Mouse (Mus musculus): ENCODE measurements at regions not wholly inside any gene's neighbourhood (a gene's known extent, or its start where the extent isn't known, plus 50 kb on each side); places are given as distances from the start of the nearest gene placed in this dataset.

GRCm38 (mm10) chr6:66012675-66013074 is 60.3 kb downstream of the 4930544G11Rik start:
- DNase-seq: no peak

- no peak for DNase-seq
Observed at GRCm38 (mm10) chr6:66023531-66023930, 71.1 kb downstream of the 4930544G11Rik start.

- DNase-seq: no peak
Observed at GRCm38 (mm10) chr6:66036789-66037188, 84.4 kb downstream of the 4930544G11Rik start.

- DNase-seq: no peak
Observed at GRCm38 (mm10) chr6:66051852-66052251, 99.4 kb downstream of the 4930544G11Rik start.

GRCm38 (mm10) chr6:66052386-66052785 is 100.0 kb downstream of the 4930544G11Rik start:
- DNase-seq: no peak

GRCm38 (mm10) chr6:66053197-66053596 is 100.8 kb downstream of the 4930544G11Rik start:
- no peak for DNase-seq

GRCm38 (mm10) chr6:66068874-66069273 is 116.5 kb downstream of the 4930544G11Rik start:
- peak; percentile 14 for DNase-seq

- DNase-seq: no peak
Observed at GRCm38 (mm10) chr6:66077445-66077844, 125.0 kb downstream of the 4930544G11Rik start.

- no peak for DNase-seq
Observed at GRCm38 (mm10) chr6:66078769-66079168, 126.4 kb downstream of the 4930544G11Rik start.

- DNase-seq: no peak
Observed at GRCm38 (mm10) chr6:66101555-66102071, 149.2 kb downstream of the 4930544G11Rik start.

GRCm38 (mm10) chr6:66114366-66114765 is 162.0 kb downstream of the 4930544G11Rik start:
- no peak for DNase-seq

GRCm38 (mm10) chr6:66121479-66122183 is 169.2 kb downstream of the 4930544G11Rik start:
- no peak for DNase-seq

GRCm38 (mm10) chr6:66124292-66124691 is 171.9 kb downstream of the 4930544G11Rik start:
- DNase-seq: no peak

- peak; percentile 62 for DNase-seq
Observed at GRCm38 (mm10) chr6:66151786-66152185, 199.4 kb downstream of the 4930544G11Rik start.

GRCm38 (mm10) chr6:66154831-66155230 is 202.4 kb downstream of the 4930544G11Rik start:
- DNase-seq: peak; percentile 36

- DNase-seq: no peak
Observed at GRCm38 (mm10) chr6:66160805-66161204, 208.4 kb downstream of the 4930544G11Rik start.

GRCm38 (mm10) chr6:66168913-66169312 is 216.5 kb downstream of the 4930544G11Rik start:
- no peak for DNase-seq

- DNase-seq: no peak
Observed at GRCm38 (mm10) chr6:66197990-66198389, 245.6 kb downstream of the 4930544G11Rik start.

- no peak for DNase-seq
Observed at GRCm38 (mm10) chr6:66200136-66200790, 247.9 kb downstream of the 4930544G11Rik start.

GRCm38 (mm10) chr6:66206197-66206925 is 254.0 kb downstream of the 4930544G11Rik start:
- no peak for DNase-seq

- no peak for DNase-seq
Observed at GRCm38 (mm10) chr6:66217543-66217942, 265.1 kb downstream of the 4930544G11Rik start.

- no peak for DNase-seq
Observed at GRCm38 (mm10) chr6:66224164-66224903, 271.9 kb downstream of the 4930544G11Rik start.

GRCm38 (mm10) chr6:66236368-66236767 is 284.0 kb downstream of the 4930544G11Rik start:
- no peak for DNase-seq

Data from thymus, postnatal 4 days (tissue).